Mouse (Mus musculus): ENCODE results near the gene Runx1. TPM values are rescaled to one million over a fixed set of nuclear protein-coding genes. Genes with fewer than 3 reads are reported as not detected.

Runx1 gene
- polyA plus RNA-seq, 1 experiment from 2014 or later, result 6.4 TPM

DNA sequence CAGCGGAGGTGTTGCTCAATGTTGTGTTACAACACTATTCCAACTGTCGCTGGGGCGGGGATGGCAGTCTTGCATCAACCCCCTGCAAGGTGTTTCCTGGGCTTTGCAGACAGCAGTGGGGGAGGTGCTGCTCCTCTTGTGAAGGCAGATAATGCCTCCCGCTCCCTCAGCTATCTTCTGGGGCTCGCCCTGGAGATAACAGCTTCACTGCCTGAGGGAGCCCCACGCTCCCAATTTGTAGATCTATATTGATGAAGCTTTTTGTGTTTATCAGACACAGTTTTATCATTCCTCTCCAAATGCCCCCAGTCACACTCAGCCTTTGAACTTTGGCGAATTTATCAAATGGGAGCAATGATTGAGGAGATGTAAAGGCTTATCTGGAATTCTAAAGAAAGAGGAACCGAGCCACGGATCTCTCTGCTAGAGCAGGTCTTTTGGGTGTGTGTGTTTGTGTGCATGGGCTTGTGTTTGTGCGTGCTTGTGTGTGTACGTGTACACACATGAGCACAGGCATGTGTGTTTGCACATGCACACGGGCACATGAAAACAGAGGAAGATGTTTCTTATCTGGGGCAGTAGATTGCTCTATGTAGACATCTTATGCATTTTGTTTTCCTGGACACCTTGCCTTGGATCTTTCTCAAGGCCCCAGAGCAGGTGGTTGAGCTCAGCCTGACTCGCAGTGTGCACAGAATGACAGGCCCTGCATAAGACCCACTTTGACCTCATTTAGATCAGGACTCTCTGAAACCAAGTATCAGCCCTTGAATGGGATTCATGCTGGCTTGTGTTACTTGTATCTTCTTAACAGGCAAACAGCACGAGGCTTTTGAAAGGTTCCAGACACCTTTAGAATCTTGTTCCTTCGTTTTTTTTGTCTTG is 110.1 kb downstream of the Runx1 start:
- no peaks in the 10 kb centered on the region for H3K4me1 ChIP-seq (replicated peaks; ENCODE audit: control insufficient read depth, insufficient read depth)
- no peak overlapping the region for H3K27ac ChIP-seq (replicated peaks)
- H3K4me3 ChIP-seq (ENCODE audit: low read depth, low read length), result no peak overlapping the region
- 38% methylated on average over 15 of the region's 15 CpGs for WGBS
- H3K9ac ChIP-seq (ENCODE audit: low read length), result no peak overlapping the region
- H3K27me3 ChIP-seq (ENCODE audit: control insufficient read depth, insufficient read depth, low read length), result 0 out of 2 replicates have a peak, but pooled peaks cover 3% of the 10 kb centered on the region
- no peak overlapping the region for H3K4me2 ChIP-seq (replicated peaks; ENCODE audit: low read depth)
- no peaks in the 10 kb centered on the region for H3K36me3 ChIP-seq (ENCODE audit: control insufficient read depth, insufficient read depth, low read length)
- ATAC-seq (ENCODE audit: low FRiP score, low TSS enrichment) (no peak), DNase-seq (ENCODE audit: low spot score) (peak; percentile 18)
- TF ChIP-seq CTCF (IDR thresholded peaks at IDR 0.05; ENCODE audit: low read depth) (no peak), EP300 (optimal IDR thresholded peaks at IDR 0.05) (no peak)
- H3K9me3 ChIP-seq (ENCODE audit: control insufficient read depth, low read length), result no peaks in the 10 kb centered on the region

DNA sequence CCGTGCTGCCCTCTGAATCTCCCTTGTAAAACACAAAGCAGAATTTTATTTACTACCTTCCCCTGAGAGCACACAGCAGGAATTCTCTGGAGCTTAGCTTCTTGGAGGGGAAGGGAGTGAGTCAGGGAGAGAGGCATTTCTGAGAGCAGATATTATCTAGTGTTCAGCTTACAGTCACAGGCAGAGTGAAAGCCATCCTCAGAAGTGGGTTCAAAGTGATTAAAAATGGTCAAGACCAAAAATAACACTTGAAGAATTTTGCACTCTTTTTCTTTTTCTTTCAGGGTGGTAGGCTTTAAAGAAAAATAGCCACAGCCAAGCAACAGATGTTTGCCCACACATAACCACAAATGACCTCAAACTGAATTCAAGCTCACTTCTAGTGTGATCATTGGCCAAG is 115.8 kb downstream of the Runx1 start:
- no peaks in the 10 kb centered on the region for H3K9me3 ChIP-seq (ENCODE audit: control insufficient read depth, low read length)

DNA sequence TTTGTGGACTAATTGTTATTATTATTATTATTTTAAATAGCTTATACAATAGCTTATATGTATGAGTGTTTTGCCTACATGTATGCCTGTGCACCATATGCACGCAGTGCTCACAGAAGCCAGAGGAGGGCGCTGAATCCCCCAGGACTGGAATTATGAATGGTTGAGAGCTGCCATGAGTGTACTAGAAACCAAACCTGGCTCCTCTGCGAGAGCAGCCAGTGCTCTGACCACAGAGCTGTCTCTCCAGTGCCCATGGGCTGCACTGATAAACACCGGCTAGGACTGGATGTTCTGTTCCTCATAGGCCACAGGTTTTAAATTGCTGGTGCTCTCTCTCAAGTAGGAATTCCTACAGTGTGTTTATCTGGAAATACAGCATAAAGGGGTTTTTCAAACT is 117.2 kb downstream of the Runx1 start:
- DNase-seq (ENCODE audit: low spot score), result no peak
- no peak for ATAC-seq (ENCODE audit: low FRiP score, low TSS enrichment)
- TF ChIP-seq CTCF (IDR thresholded peaks at IDR 0.05; ENCODE audit: low read depth), result peak; percentile 33; the same call in 1 of the 2 replicates
- no peak for TF ChIP-seq EP300 (optimal IDR thresholded peaks at IDR 0.05)
- 69% methylated on average over 4 of the region's 4 CpGs for WGBS
- Histone ChIP-seq H3K4me2 (replicated peaks; ENCODE audit: low read depth) (no peak overlapping the region), H3K36me3 (ENCODE audit: control insufficient read depth, insufficient read depth, low read length) (no peaks in the 10 kb centered on the region), H3K9ac (ENCODE audit: low read length) (no peak overlapping the region), H3K27me3 (ENCODE audit: control insufficient read depth, insufficient read depth, low read length) (no peaks in the 10 kb centered on the region), H3K9me3 (ENCODE audit: control insufficient read depth, low read length) (no peaks in the 10 kb centered on the region), H3K4me3 (ENCODE audit: low read depth, low read length) (no peak overlapping the region), H3K4me1 (replicated peaks; ENCODE audit: control insufficient read depth, insufficient read depth) (no peaks in the 10 kb centered on the region), H3K27ac (replicated peaks) (no peak overlapping the region)

More for the DNA sequence above, 115.8 kb downstream of the Runx1 start:
- Histone ChIP-seq H3K4me3 (ENCODE audit: low read depth, low read length) (no peak overlapping the region), H3K36me3 (ENCODE audit: control insufficient read depth, insufficient read depth, low read length) (no peaks in the 10 kb centered on the region), H3K4me1 (replicated peaks; ENCODE audit: control insufficient read depth, insufficient read depth) (no peaks in the 10 kb centered on the region), H3K9ac (ENCODE audit: low read length) (no peak overlapping the region), H3K27ac (replicated peaks) (no peak overlapping the region), H3K27me3 (ENCODE audit: control insufficient read depth, insufficient read depth, low read length) (no peaks in the 10 kb centered on the region), H3K4me2 (replicated peaks; ENCODE audit: low read depth) (no peak overlapping the region)
- DNase-seq (ENCODE audit: low spot score) (no peak), ATAC-seq (ENCODE audit: low FRiP score, low TSS enrichment) (no peak)
- WGBS, result 40% methylated on average over 1 of the region's 1 CpGs
- TF ChIP-seq CTCF (IDR thresholded peaks at IDR 0.05; ENCODE audit: low read depth) (no peak), EP300 (optimal IDR thresholded peaks at IDR 0.05) (no peak)

DNA sequence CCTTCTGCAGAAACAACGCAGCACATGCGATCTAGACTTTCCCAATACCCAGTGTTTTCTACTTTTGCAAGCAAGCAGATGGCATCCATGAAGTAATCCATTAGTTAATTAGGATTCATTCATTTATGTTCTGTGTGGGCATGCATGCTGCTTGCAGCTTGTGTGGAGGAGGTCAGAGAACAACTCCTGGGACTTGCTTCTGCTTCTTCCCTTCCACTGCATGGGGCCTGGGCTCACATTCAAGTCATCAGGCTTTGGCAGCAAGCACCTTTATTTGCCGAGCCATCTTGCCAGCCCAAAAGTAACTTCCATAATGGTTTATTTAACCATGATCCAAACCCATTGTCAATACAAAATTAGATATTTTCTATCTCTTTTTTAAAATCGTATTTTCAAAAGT is 118.2 kb downstream of the Runx1 start:
- Histone ChIP-seq H3K27ac (replicated peaks) (no peak overlapping the region), H3K4me3 (ENCODE audit: low read depth, low read length) (no peak overlapping the region), H3K4me2 (replicated peaks; ENCODE audit: low read depth) (no peak overlapping the region), H3K4me1 (replicated peaks; ENCODE audit: control insufficient read depth, insufficient read depth) (no peaks in the 10 kb centered on the region), H3K9me3 (ENCODE audit: control insufficient read depth, low read length) (no peaks in the 10 kb centered on the region), H3K27me3 (ENCODE audit: control insufficient read depth, insufficient read depth, low read length) (no peaks in the 10 kb centered on the region), H3K9ac (ENCODE audit: low read length) (no peak overlapping the region), H3K36me3 (ENCODE audit: control insufficient read depth, insufficient read depth, low read length) (no peaks in the 10 kb centered on the region)
- TF ChIP-seq EP300 (optimal IDR thresholded peaks at IDR 0.05) (no peak), CTCF (IDR thresholded peaks at IDR 0.05; ENCODE audit: low read depth) (no peak)
- no peak for DNase-seq (ENCODE audit: low spot score)
- 81% methylated on average over 4 of the region's 4 CpGs for WGBS
- ATAC-seq (ENCODE audit: low FRiP score, low TSS enrichment), result no peak

DNA sequence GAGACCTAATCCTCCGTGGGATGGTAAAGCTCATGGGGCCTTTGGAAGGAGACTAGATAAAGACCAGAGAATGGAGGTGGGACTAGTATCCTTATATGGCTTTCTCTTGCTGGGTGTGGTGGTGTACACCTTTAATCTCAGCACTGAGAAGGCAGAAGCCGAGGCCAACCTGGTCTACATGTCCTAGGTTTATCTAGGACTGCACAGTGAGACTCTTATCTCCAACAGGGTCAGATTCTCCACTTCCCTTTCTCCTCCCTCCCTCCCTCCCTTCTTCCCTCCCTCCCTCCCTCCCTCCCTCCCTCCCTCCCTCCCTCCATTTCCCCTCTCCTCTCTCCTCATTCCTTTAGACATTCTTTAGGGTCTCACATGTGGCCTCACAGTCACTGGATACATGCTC is 118.8 kb downstream of the Runx1 start:
- TF ChIP-seq CTCF (IDR thresholded peaks at IDR 0.05; ENCODE audit: low read depth) (no peak), EP300 (optimal IDR thresholded peaks at IDR 0.05) (no peak)
- 52% methylated on average over 2 of the region's 2 CpGs for WGBS

More for the DNA sequence above, 118.8 kb downstream of the Runx1 start:
- Histone ChIP-seq H3K27me3 (ENCODE audit: control insufficient read depth, insufficient read depth, low read length) (no peaks in the 10 kb centered on the region), H3K9ac (ENCODE audit: low read length) (no peak overlapping the region), H3K4me2 (replicated peaks; ENCODE audit: low read depth) (no peak overlapping the region), H3K36me3 (ENCODE audit: control insufficient read depth, insufficient read depth, low read length) (no peaks in the 10 kb centered on the region), H3K4me3 (ENCODE audit: low read depth, low read length) (no peak overlapping the region), H3K9me3 (ENCODE audit: control insufficient read depth, low read length) (no peaks in the 10 kb centered on the region), H3K27ac (replicated peaks) (no peak overlapping the region), H3K4me1 (replicated peaks; ENCODE audit: control insufficient read depth, insufficient read depth) (no peaks in the 10 kb centered on the region)
- no peak for DNase-seq (ENCODE audit: low spot score)
- no peak for ATAC-seq (ENCODE audit: low FRiP score, low TSS enrichment)

Measured in stomach, postnatal 0 days (tissue).